Mouse (Mus musculus): ENCODE results near the gene Tnrc6b. TPM values are rescaled to one million over a fixed set of nuclear protein-coding genes. Genes with fewer than 3 reads are reported as not detected.

Gene Tnrc6b
- polyA plus RNA-seq, 1 experiment from 2014 or later, result 41.6 TPM

DNA sequence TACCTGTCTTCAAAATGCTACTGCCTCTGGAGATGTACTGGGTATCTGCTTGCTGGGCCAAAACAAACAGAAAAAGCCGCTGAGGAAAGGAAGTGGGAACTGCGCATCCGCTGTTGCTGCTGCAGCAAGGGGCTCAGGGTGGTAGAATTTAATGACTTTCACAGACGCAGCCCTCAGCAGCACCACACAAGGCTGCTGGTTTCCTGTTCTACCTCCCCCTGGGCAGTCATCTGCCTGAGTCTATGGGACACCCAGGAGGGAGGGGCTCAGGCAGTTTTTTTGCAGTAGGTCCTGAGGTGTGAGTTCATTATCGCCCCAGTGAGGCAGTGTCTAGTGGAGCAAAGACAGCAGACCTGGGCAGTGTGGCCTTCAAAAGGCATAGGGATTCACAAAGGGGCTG is 13.5 kb upstream of the Tnrc6b start:
- Histone ChIP-seq H3K9me3 (ENCODE audit: control insufficient read depth, low read length) (no peaks in the 10 kb centered on the region), H3K4me3 (replicated peaks; ENCODE audit: low read length) (no peak overlapping the region)
- 69% methylated on average over 5 of the region's 5 CpGs for WGBS

DNA sequence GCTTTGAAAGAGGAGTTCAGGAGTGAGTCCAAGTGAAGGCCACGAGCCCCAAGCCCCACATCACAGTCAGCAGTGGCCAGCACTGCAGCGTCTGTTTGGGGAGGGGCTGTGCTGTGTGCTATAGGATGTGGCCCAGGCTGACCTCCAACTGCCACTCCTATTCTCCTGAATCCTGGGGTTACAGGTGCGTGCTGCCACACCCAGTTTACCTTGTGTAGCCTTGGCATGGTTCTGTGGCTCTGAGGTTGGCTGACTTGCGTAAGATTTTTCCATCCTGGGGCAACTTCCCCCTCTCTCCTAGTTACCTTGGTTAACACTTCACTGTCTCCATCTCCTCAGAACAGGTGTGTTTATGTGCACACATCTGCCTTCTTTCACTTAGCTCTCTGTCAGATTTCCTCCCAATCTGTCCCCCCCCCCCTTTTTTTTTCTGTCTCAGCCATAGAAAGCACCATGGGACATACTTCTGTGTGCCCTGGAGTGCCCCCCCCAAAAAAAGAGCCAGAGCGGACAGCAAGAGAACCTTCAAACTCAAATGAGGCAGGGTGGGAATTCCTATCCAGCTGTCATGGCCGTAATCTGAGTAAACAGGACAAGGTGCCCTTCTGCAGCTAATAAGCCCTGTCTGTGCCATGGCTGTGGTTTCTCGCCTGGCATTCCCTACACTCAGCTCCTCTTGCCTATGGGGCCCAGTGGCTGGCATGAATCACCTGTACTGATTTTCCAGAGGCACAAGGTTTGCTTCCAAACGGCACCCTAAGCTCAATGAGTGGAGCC is 9.4 kb upstream of the Tnrc6b start:
- no peak overlapping the region for H3K27ac ChIP-seq (ENCODE audit: low read length)
- H3K4me3 ChIP-seq (replicated peaks; ENCODE audit: low read length), result no peak overlapping the region
- ATAC-seq, result no peak
- peaks cover 10% of the 10 kb centered on the region for H3K4me1 ChIP-seq (replicated peaks; ENCODE audit: control insufficient read depth, insufficient read depth, low read length)
- H3K4me2 ChIP-seq (ENCODE audit: low read length), result no peak overlapping the region
- WGBS, result 76% methylated on average over 8 of the region's 8 CpGs
- H3K27me3 ChIP-seq (replicated peaks; ENCODE audit: control insufficient read depth, insufficient read depth, low read length), result no peaks in the 10 kb centered on the region
- H3K9me3 ChIP-seq (ENCODE audit: control insufficient read depth, low read length), result no peaks in the 10 kb centered on the region
- H3K36me3 ChIP-seq (ENCODE audit: control insufficient read depth, insufficient read depth), result no peaks in the 10 kb centered on the region
- no peak overlapping the region for H3K9ac ChIP-seq (replicated peaks; ENCODE audit: low read depth, low read length)

More for the DNA sequence above, 13.5 kb upstream of the Tnrc6b start:
- Histone ChIP-seq H3K27ac (ENCODE audit: low read length) (no peak overlapping the region), H3K4me1 (replicated peaks; ENCODE audit: control insufficient read depth, insufficient read depth, low read length) (peaks cover 11% of the 10 kb centered on the region), H3K27me3 (replicated peaks; ENCODE audit: control insufficient read depth, insufficient read depth, low read length) (no peaks in the 10 kb centered on the region), H3K4me2 (ENCODE audit: low read length) (no peak overlapping the region), H3K9ac (replicated peaks; ENCODE audit: low read depth, low read length) (no peak overlapping the region), H3K36me3 (ENCODE audit: control insufficient read depth, insufficient read depth) (no peaks in the 10 kb centered on the region)
- no peak for ATAC-seq

- no peaks in the 10 kb centered on the region for H3K36me3 ChIP-seq (ENCODE audit: control insufficient read depth, insufficient read depth)
- no peaks in the 10 kb centered on the region for H3K27me3 ChIP-seq (replicated peaks; ENCODE audit: control insufficient read depth, insufficient read depth, low read length)
- ATAC-seq, result no peak
- H3K4me3 ChIP-seq (replicated peaks; ENCODE audit: low read length), result no peak overlapping the region
- H3K4me2 ChIP-seq (ENCODE audit: low read length), result no peak overlapping the region
- peaks cover 21% of the 10 kb centered on the region for H3K4me1 ChIP-seq (replicated peaks; ENCODE audit: control insufficient read depth, insufficient read depth, low read length)
- 82% methylated on average over 5 of the region's 5 CpGs for WGBS
- H3K9ac ChIP-seq (replicated peaks; ENCODE audit: low read depth, low read length), result no peak overlapping the region
- no peak overlapping the region for H3K27ac ChIP-seq (ENCODE audit: low read length)
- no peaks in the 10 kb centered on the region for H3K9me3 ChIP-seq (ENCODE audit: control insufficient read depth, low read length)
Observed at GRCm38 (mm10) chr15:80702910-80703309, 8.2 kb upstream of the Tnrc6b start.

- Histone ChIP-seq H3K9me3 (ENCODE audit: control insufficient read depth, low read length) (no peaks in the 10 kb centered on the region), H3K9ac (replicated peaks; ENCODE audit: low read depth, low read length) (no peak overlapping the region), H3K27ac (ENCODE audit: low read length) (no peak overlapping the region), H3K4me1 (replicated peaks; ENCODE audit: control insufficient read depth, insufficient read depth, low read length) (peaks cover 21% of the 10 kb centered on the region), H3K4me3 (replicated peaks; ENCODE audit: low read length) (no peak overlapping the region), H3K4me2 (ENCODE audit: low read length) (no peak overlapping the region), H3K27me3 (replicated peaks; ENCODE audit: control insufficient read depth, insufficient read depth, low read length) (no peaks in the 10 kb centered on the region), H3K36me3 (ENCODE audit: control insufficient read depth, insufficient read depth) (no peaks in the 10 kb centered on the region)
- 69% methylated on average over 2 of the region's 2 CpGs for WGBS
- no peak for ATAC-seq
Observed at GRCm38 (mm10) chr15:80703495-80703894, 7.6 kb upstream of the Tnrc6b start.

GRCm38 (mm10) chr15:80704267-80704666 is 6.8 kb upstream of the Tnrc6b start:
- Histone ChIP-seq H3K9me3 (ENCODE audit: control insufficient read depth, low read length) (no peaks in the 10 kb centered on the region), H3K36me3 (ENCODE audit: control insufficient read depth, insufficient read depth) (no peaks in the 10 kb centered on the region), H3K27ac (ENCODE audit: low read length) (no peak overlapping the region), H3K4me2 (ENCODE audit: low read length) (no peak overlapping the region), H3K4me1 (replicated peaks; ENCODE audit: control insufficient read depth, insufficient read depth, low read length) (peaks cover 21% of the 10 kb centered on the region), H3K4me3 (replicated peaks; ENCODE audit: low read length) (no peak overlapping the region), H3K9ac (replicated peaks; ENCODE audit: low read depth, low read length) (no peak overlapping the region), H3K27me3 (replicated peaks; ENCODE audit: control insufficient read depth, insufficient read depth, low read length) (no peaks in the 10 kb centered on the region)
- peak; percentile 91 for ATAC-seq
- WGBS, result 3% methylated on average over 7 of the region's 7 CpGs

DNA sequence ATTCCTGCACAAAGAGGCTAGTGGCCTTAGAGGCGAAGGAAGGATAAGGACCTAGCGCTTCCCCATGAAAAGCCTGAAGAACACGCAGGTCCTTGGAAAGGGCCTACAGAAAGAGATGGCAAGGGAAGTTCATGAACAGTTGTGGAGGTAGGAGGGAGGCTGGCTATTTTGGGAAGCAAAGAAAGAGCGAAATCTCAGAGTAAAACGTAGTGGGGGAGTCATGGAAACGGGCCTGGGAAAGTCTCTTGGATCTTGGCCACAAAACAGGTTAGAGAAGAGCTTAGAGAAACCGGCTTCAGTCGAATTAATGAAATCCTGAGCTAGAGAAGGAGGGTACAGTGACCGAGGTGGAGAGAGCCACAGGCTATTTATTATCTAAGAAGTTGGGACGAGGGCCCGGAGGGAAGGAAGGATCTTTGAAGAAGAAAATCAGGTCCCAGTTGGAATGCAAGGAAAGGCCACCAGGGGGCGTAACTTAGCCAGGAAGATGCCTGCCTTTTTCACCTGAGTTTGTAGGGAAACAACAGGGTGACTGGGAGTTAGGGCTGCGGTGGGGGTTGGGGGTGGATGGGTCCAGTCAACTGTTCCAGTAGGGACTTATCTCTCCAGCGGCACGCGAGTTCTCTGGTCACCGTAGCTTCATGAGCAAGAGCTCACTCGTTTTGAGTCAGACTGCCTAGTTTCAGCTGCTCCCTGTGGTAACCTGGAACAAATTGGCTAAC is 5.1 kb upstream of the Tnrc6b start:
- WGBS, result 28% methylated on average over 18 of the region's 18 CpGs

DNA sequence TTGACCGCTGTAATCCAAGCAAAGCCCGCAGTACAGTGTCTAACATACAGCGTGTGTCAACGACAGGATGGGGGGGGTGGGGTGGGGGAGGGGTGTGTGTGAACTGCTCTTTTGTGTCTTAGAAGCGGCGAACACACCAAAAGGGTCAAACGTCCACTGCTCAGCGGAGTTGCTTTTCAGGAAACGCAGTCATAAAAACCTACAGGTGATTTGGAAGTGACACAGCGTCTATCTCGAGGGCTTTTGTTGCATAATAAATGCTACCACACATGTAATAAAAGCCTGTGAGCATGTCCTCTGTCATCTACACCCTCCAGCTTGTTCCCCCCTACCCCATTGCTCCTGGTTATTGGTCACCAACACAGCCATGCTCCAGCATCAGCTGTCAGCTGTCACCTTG is 4.5 kb upstream of the Tnrc6b start:
- Histone ChIP-seq H3K4me2 (ENCODE audit: low read length) (peak overlapping the region; percentile 58), H3K9me3 (ENCODE audit: control insufficient read depth, low read length) (no peaks in the 10 kb centered on the region), H3K27me3 (replicated peaks; ENCODE audit: control insufficient read depth, insufficient read depth, low read length) (no peaks in the 10 kb centered on the region), H3K4me3 (replicated peaks; ENCODE audit: low read length) (peak overlapping the region; percentile 36), H3K27ac (ENCODE audit: low read length) (peak overlapping the region; percentile 75), H3K9ac (replicated peaks; ENCODE audit: low read depth, low read length) (peak overlapping the region; percentile 50), H3K36me3 (ENCODE audit: control insufficient read depth, insufficient read depth) (no peaks in the 10 kb centered on the region), H3K4me1 (replicated peaks; ENCODE audit: control insufficient read depth, insufficient read depth, low read length) (peaks cover 25% of the 10 kb centered on the region)
- no peak for ATAC-seq
- WGBS, result 17% methylated on average over 11 of the region's 11 CpGs

More for the DNA sequence above, 5.1 kb upstream of the Tnrc6b start:
- H3K9me3 ChIP-seq (ENCODE audit: control insufficient read depth, low read length), result no peaks in the 10 kb centered on the region
- no peaks in the 10 kb centered on the region for H3K36me3 ChIP-seq (ENCODE audit: control insufficient read depth, insufficient read depth)
- peak overlapping the region; percentile 58 for H3K4me2 ChIP-seq (ENCODE audit: low read length)
- peak overlapping the region; percentile 50 for H3K9ac ChIP-seq (replicated peaks; ENCODE audit: low read depth, low read length)
- peaks cover 25% of the 10 kb centered on the region for H3K4me1 ChIP-seq (replicated peaks; ENCODE audit: control insufficient read depth, insufficient read depth, low read length)
- no peak for ATAC-seq
- H3K4me3 ChIP-seq (replicated peaks; ENCODE audit: low read length), result peak overlapping the region; percentile 36
- H3K27me3 ChIP-seq (replicated peaks; ENCODE audit: control insufficient read depth, insufficient read depth, low read length), result no peaks in the 10 kb centered on the region
- H3K27ac ChIP-seq (ENCODE audit: low read length), result no peak overlapping the region

- Histone ChIP-seq H3K36me3 (ENCODE audit: control insufficient read depth, insufficient read depth) (no peaks in the 10 kb centered on the region), H3K27ac (ENCODE audit: low read length) (peak overlapping the region; percentile 75), H3K4me3 (replicated peaks; ENCODE audit: low read length) (no peak overlapping the region), H3K27me3 (replicated peaks; ENCODE audit: control insufficient read depth, insufficient read depth, low read length) (no peaks in the 10 kb centered on the region), H3K4me1 (replicated peaks; ENCODE audit: control insufficient read depth, insufficient read depth, low read length) (peaks cover 28% of the 10 kb centered on the region), H3K9ac (replicated peaks; ENCODE audit: low read depth, low read length) (no peak overlapping the region), H3K4me2 (ENCODE audit: low read length) (peak overlapping the region; percentile 58), H3K9me3 (ENCODE audit: control insufficient read depth, low read length) (no peaks in the 10 kb centered on the region)
- no peak for ATAC-seq
- WGBS, result 27% methylated on average over 8 of the region's 8 CpGs
Observed at GRCm38 (mm10) chr15:80707088-80707487, 4.0 kb upstream of the Tnrc6b start.

DNA sequence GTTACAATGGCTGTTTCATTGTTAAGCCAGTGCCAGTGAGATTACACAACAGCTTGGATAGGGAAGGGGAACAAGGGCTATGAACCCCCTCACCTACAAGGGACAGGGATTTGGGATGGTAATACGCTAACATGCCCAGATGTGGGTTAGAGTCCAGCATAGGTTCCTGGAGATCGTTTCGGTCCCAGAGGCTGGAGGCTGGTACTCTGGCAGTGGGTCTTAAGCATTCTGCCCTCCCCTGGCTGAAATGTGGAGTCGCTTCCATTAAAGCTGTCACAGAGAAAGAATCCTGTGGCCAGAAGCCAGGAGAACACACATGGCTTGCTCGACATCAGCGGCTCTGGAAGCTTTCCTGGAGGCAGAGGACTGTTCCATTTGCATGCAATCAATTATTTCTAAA is 1.5 kb upstream of the Tnrc6b start:
- Histone ChIP-seq H3K4me1 (replicated peaks; ENCODE audit: control insufficient read depth, insufficient read depth, low read length) (peaks cover 35% of the 10 kb centered on the region), H3K36me3 (ENCODE audit: control insufficient read depth, insufficient read depth) (no peaks in the 10 kb centered on the region), H3K27me3 (replicated peaks; ENCODE audit: control insufficient read depth, insufficient read depth, low read length) (no peaks in the 10 kb centered on the region), H3K4me3 (replicated peaks; ENCODE audit: low read length) (no peak overlapping the region), H3K27ac (ENCODE audit: low read length) (peak overlapping the region; percentile 24; the same call in 1 of the 2 replicates), H3K9me3 (ENCODE audit: control insufficient read depth, low read length) (no peaks in the 10 kb centered on the region), H3K9ac (replicated peaks; ENCODE audit: low read depth, low read length) (no peak overlapping the region), H3K4me2 (ENCODE audit: low read length) (no peak overlapping the region)
- ATAC-seq, result no peak
- 28% methylated on average over 6 of the region's 6 CpGs for WGBS

All from forebrain, embryonic 16.5 days (tissue).